Mouse (Mus musculus): ENCODE measurements around the gene Inha.

DNA sequence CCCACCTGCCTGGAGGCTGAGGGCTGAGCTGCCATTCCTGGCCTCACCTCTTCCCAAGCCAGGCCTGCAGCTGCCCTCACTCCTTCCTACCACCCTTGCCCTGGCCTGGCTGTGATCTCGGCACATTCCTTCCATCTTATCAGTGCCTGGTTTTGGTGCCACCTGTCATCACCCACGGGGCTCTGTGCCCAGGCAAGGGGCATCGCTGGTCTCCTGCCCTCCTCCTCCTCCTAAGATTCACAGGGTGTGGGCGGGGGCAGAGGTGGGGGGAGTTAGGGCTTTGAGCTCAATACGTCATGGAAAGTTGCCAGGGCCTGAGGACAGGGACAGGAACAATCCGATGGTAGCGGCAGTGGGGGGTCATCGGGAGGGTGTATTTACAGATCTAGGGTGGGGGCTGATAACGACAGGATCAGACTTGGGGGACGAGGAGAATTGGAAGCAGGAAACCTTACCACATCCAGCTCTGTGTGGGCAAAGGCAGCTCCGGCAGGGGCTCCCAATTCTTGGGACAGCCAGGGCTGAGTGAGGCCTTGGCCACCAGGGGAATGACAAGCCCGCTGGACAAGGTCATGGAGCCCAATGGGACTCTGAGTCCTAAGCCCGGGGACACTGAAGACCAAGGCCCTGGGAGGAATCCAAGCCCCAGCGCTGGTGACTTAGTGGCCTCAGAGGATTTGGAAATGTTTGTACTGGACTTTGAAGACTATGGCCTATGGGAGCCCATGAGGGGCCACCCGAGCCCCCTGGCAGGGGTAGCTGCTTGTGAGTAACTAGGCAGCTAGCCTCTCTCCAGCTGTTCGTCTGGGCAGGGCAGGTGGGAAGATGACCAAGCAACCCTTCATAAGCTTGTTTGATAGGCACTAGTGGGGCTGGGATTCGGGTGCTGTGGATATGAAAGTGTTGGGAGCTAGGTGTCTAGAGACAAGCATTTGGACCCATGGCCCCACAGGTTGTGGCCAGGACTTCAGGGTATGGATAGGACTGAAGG lies 42.7 kb downstream of the Inha start:
- TF ChIP-seq CTCF (IDR thresholded peaks at IDR 0.05 in 2 of 3, conservative IDR thresholded peaks at IDR 0.05 in 1 of 3; ENCODE audit: control insufficient read depth in 1 of 3, insufficient read depth in 1 of 3, low read depth in 2 of 3, low read length in 3 of 3, poor library complexity in 1 of 3, severe bottlenecking in 1 of 3): no peak
- TF ChIP-seq SMC3 (IDR thresholded peaks at IDR 0.05; ENCODE audit: low read depth, low read length): no peak
- no peak for TF ChIP-seq TCF12 (IDR thresholded peaks at IDR 0.05; ENCODE audit: low read depth, low read length)
- TF ChIP-seq POLR2A (IDR thresholded peaks at IDR 0.05; ENCODE audit: control insufficient read depth in 1 of 2, insufficient read depth in 1 of 2, low read depth in 1 of 2, low read length in 2 of 2, poor library complexity in 1 of 2): no peak
- no peak for TF ChIP-seq ZMIZ1 (IDR thresholded peaks at IDR 0.05; ENCODE audit: low read depth, low read length)
- TF ChIP-seq ETS1 (IDR thresholded peaks at IDR 0.05; ENCODE audit: low read depth, low read length): no peak
- no peak for TF ChIP-seq MXI1 (IDR thresholded peaks at IDR 0.05; ENCODE audit: low read depth, low read length)
- no peak for TF ChIP-seq ZC3H11A (IDR thresholded peaks at IDR 0.05; ENCODE audit: low read depth, low read length)
- TF ChIP-seq BHLHE40 (IDR thresholded peaks at IDR 0.05; ENCODE audit: borderline replicate concordance, low read depth, low read length): no peak
- no peak for TF ChIP-seq CHD2 (IDR thresholded peaks at IDR 0.05; ENCODE audit: low read length)
